Mouse (Mus musculus) kidney, adult 2 months (tissue): ENCODE measurements around the gene Nutf2-ps1. TPM values are rescaled to one million over a fixed set of nuclear protein-coding genes. Genes with fewer than 3 reads are reported as not detected.
A peak's percentile ranks its signal among the peaks of the same experiment; 100 is the strongest.

ENCODE experiments used
- DNase-seq: peaks from one replicate; pipeline ENCODE4 v3.0.0; 2021
- H3K27ac ChIP-seq: fragments of 200-500 bp; 2 replicates; pipeline ENCODE4 v1.5.1; 2012; ENCODE audit warnings: low read depth, low read length, control low read depth, inconsistent platforms; ENCODE audit not compliant: insufficient read depth
- H3K27me3 ChIP-seq: fragments of 200-500 bp; replicated peaks from 2 replicates; pipeline ENCODE4 v1.6.1; 2012; ENCODE audit warnings: mild to moderate bottlenecking, moderate library complexity, low read length, inconsistent platforms; ENCODE audit not compliant: control insufficient read depth, insufficient read depth
- H3K36me3 ChIP-seq: fragments of 200-500 bp; 2 replicates; pipeline ENCODE4 v1.6.1; 2012; ENCODE audit warnings: mild to moderate bottlenecking, moderate library complexity, low read length, inconsistent platforms; ENCODE audit not compliant: control insufficient read depth, insufficient read depth
- H3K4me1 ChIP-seq: fragments of 200-500 bp; 2 replicates; pipeline ENCODE4 v1.6.1; 2011; ENCODE audit warnings: low read length; ENCODE audit not compliant: control insufficient read depth, insufficient read depth
- H3K4me3 ChIP-seq: fragments of 200-500 bp; 2 replicates; pipeline ENCODE4 v1.5.1; 2011; ENCODE audit warnings: mild to moderate bottlenecking, low read depth, low read length, control low read depth; ENCODE audit not compliant: insufficient read depth
- CTCF ChIP-seq: fragments of 200-500 bp; conservative IDR thresholded peaks from 2 replicates; pipeline ENCODE4 v1.5.1; 2011; ENCODE audit warnings: low read depth, mild to moderate bottlenecking, control low read depth, low read length, moderate library complexity, mixed read lengths; ENCODE audit not compliant: insufficient read depth, insufficient read length
- POLR2A ChIP-seq: fragments of 200-500 bp; IDR thresholded peaks from one replicate; pipeline ENCODE4 v1.6.1; 2011; ENCODE audit warnings: low read depth, low read length, control low read depth
- WGBS: fragments of 180-500 bp; shearing (Covaris S2); methylation state at CpG from one replicate; pipeline ENCODE4 v1.1.7; 2018; 5-methylcytosine and 5-hydroxymethylcytosine counted together
- polyA plus RNA-seq: library from polyadenylated mRNA; depleted of rRNA; stranded (reverse); fragments of >200 nt; gene quantifications from 2 replicates; pipeline ENCODE4 v1.2.3, GENCODE M21; 2012; rRNA removed

Nutf2-ps1 gene
- polyA plus RNA-seq, 1 experiment, result 96.4 TPM

DNA sequence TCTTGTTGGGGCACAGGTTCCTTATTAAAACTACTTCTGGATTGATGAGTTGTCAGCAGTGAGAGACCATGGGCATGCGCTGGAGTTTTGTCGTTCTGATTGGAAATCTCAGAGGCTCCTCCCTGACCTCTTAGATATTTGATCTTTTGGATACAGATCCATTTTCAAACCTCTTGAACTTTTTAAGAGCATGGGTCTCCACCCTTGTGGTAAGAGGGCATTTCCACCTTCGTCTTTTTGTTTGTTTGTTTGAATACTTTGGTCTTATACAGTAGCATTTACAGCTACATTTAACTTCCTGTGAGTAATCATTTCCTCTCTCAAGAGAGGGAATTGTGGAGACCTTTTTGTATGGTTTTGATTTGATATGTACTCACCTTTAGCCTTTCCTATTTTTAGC lies 49.6 kb downstream of the Nutf2-ps1 start:
- DNase-seq, result no peak
- Histone ChIP-seq H3K27me3 (no peaks in the 10 kb centered on the region), H3K27ac (no peak overlapping the region), H3K4me1 (no peaks in the 10 kb centered on the region), H3K4me3 (no peak overlapping the region), H3K36me3 (no peaks in the 10 kb centered on the region)
- TF ChIP-seq CTCF, result no peak
- no peak for TF ChIP-seq POLR2A
- 67% methylated on average over 3 of the region's 3 CpGs for WGBS

DNA sequence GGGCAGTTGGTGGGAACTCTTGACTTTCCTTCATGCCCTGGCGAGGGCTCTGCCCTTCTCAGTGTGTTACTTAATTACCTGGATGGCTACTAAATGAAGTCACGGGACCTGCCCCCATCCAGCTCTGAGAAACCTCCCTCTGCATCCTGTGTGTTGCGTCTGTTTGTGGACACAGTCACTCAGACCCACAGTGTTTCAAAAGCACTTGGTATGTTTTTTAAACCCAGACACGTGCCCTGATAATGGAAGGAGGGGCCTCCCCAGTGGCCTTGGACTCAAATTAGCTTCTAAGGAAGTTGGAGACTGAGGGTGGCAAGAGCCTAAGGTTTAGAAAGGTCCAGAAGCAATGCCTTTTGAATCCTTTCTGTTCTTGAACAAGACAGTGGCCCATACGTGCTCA lies 50.1 kb downstream of the Nutf2-ps1 start:
- no peaks in the 10 kb centered on the region for H3K36me3 ChIP-seq
- no peak overlapping the region for H3K4me3 ChIP-seq
- DNase-seq, result peak; percentile 59
- 58% methylated on average over 5 of the region's 5 CpGs for WGBS
- H3K4me1 ChIP-seq, result no peaks in the 10 kb centered on the region
- TF ChIP-seq CTCF (no peak), POLR2A (no peak)
- no peak overlapping the region for H3K27ac ChIP-seq
- no peaks in the 10 kb centered on the region for H3K27me3 ChIP-seq

Other genes starting within 250 kb of the Nutf2-ps1 start
- not detected in 2 replicates for gene Gm10197, start 217.3 kb downstream of the Nutf2-ps1 start, polyA plus RNA-seq
- gene Smndc1, start 198.5 kb downstream of the Nutf2-ps1 start, polyA plus RNA-seq, result 3.4 and 5.9 TPM in 2 replicates
- 1.0 and 2.0 TPM in 2 replicates for gene Dusp5, start 60.0 kb downstream of the Nutf2-ps1 start, polyA plus RNA-seq
- gene Smc3, start 11.3 kb upstream of the Nutf2-ps1 start, polyA plus RNA-seq, result 3.3 and 5.1 TPM in 2 replicates
- gene Rbm20, start 88.2 kb upstream of the Nutf2-ps1 start, polyA plus RNA-seq, result 4.3 and 4.5 TPM in 2 replicates